In genomic region chr4:32863447-32864130, GRCm38 (mm10) we compare ENCODE assay signal across 9 mouse cellular contexts.
DNase-seq lines count a peak whose midpoint lies in the region; ATAC-seq and TF ChIP-seq lines count a peak whose summit lies in the region.
"Had no signal": no experiment of that assay in that cellular context is flagged by ENCODE, and none has a peak within 500 bp of the region (broad histone marks: within the 10 kb centered on the region; RNA-seq: fewer than 3 reads in every experiment).

No protein-coding gene starts in this region.

- no peak for TF ChIP-seq EP300 in lung, postnatal 0 days (IDR thresholded peaks at IDR 0.05)

- no peak overlapping the region for H3K27ac ChIP-seq in kidney, embryonic 14.5 days (ENCODE audit: low read depth, low read length)
- peak overlapping the region; percentile 76 for H3K27ac ChIP-seq in hindbrain, embryonic 13.5 days
- peak overlapping the region; percentile 81 for H3K27ac ChIP-seq in midbrain, embryonic 14.5 days (replicated peaks; ENCODE audit: low read depth, low read length)
- H3K27ac ChIP-seq in lung, postnatal 0 days (ENCODE audit: low read length): no peak overlapping the region
- H3K27ac ChIP-seq: macrophage had no signal

- no peaks in the 10 kb centered on the region for H3K27me3 ChIP-seq in kidney, embryonic 14.5 days (ENCODE audit: control insufficient read depth, insufficient read depth, low read length)
- H3K27me3 ChIP-seq in hindbrain, embryonic 13.5 days: peaks cover 14% of the 10 kb centered on the region
- no peaks in the 10 kb centered on the region for H3K27me3 ChIP-seq in midbrain, embryonic 14.5 days (ENCODE audit: control insufficient read depth, insufficient read depth, low read length)
- H3K27me3 ChIP-seq in lung, postnatal 0 days (replicated peaks; ENCODE audit: insufficient read depth, low read length): no peaks in the 10 kb centered on the region

- peak overlapping the region; percentile 35 for H3K4me2 ChIP-seq in kidney, embryonic 14.5 days (replicated peaks; ENCODE audit: low read depth, low read length)
- H3K4me2 ChIP-seq in hindbrain, embryonic 13.5 days: peak overlapping the region; percentile 64
- peak overlapping the region; percentile 62 for H3K4me2 ChIP-seq in midbrain, embryonic 14.5 days (ENCODE audit: low read length)
- H3K4me2 ChIP-seq in lung, postnatal 0 days (replicated peaks; ENCODE audit: low read depth, low read length): no peak overlapping the region

- H3K4me1 ChIP-seq in kidney, embryonic 14.5 days (ENCODE audit: control insufficient read depth, insufficient read depth, low read length): peaks cover 13% of the 10 kb centered on the region; the same call in 1 of the 2 replicates
- peaks cover 55% of the 10 kb centered on the region for H3K4me1 ChIP-seq in hindbrain, embryonic 13.5 days (replicated peaks)
- H3K4me1 ChIP-seq in midbrain, embryonic 14.5 days (ENCODE audit: control insufficient read depth, insufficient read depth, low read length): peaks cover 49% of the 10 kb centered on the region
- no peaks in the 10 kb centered on the region for H3K4me1 ChIP-seq in lung, postnatal 0 days (ENCODE audit: insufficient read depth, low read depth, low read length)

- WGBS in kidney, embryonic 14.5 days: 17% methylated on average over 12 of the region's 12 CpGs
- WGBS in hindbrain, embryonic 13.5 days: 4% methylated on average over 12 of the region's 12 CpGs
- 5% methylated on average over 12 of the region's 12 CpGs for WGBS in midbrain, embryonic 14.5 days
- 36% methylated on average over 12 of the region's 12 CpGs for WGBS in lung, postnatal 0 days

- ATAC-seq in kidney, embryonic 14.5 days (ENCODE audit: low FRiP score, low TSS enrichment): peak; percentile 58
- ATAC-seq in hindbrain, embryonic 13.5 days (ENCODE audit: low FRiP score): peak; percentile 26
- no peak for ATAC-seq in midbrain, embryonic 14.5 days (ENCODE audit: low FRiP score, low TSS enrichment)
- ATAC-seq in lung, postnatal 0 days: no peak

- peak overlapping the region; percentile 23 for H3K4me3 ChIP-seq in kidney, embryonic 14.5 days (ENCODE audit: low read length)
- peak overlapping the region; percentile 43 for H3K4me3 ChIP-seq in hindbrain, embryonic 13.5 days
- peak overlapping the region; percentile 37 for H3K4me3 ChIP-seq in midbrain, embryonic 14.5 days (replicated peaks; ENCODE audit: low read depth, low read length)
- no peak overlapping the region for H3K4me3 ChIP-seq in lung, postnatal 0 days (ENCODE audit: low read depth, low read length)

- TF ChIP-seq CTCF in lung, postnatal 0 days (IDR thresholded peaks at IDR 0.05): no peak

- no peaks in the 10 kb centered on the region for H3K36me3 ChIP-seq in kidney, embryonic 14.5 days (ENCODE audit: control insufficient read depth, insufficient read depth, low read length)
- no peaks in the 10 kb centered on the region for H3K36me3 ChIP-seq in hindbrain, embryonic 13.5 days
- H3K36me3 ChIP-seq in midbrain, embryonic 14.5 days (ENCODE audit: control insufficient read depth, insufficient read depth, low read length): no peaks in the 10 kb centered on the region
- H3K36me3 ChIP-seq in lung, postnatal 0 days (ENCODE audit: insufficient read depth, low read length): no peaks in the 10 kb centered on the region

- H3K9me3 ChIP-seq in kidney, embryonic 14.5 days (ENCODE audit: control insufficient read depth, low read length): no peaks in the 10 kb centered on the region
- H3K9me3 ChIP-seq in hindbrain, embryonic 13.5 days: no peaks in the 10 kb centered on the region
- no peaks in the 10 kb centered on the region for H3K9me3 ChIP-seq in midbrain, embryonic 14.5 days (ENCODE audit: control insufficient read depth, low read length)
- H3K9me3 ChIP-seq in lung, postnatal 0 days (ENCODE audit: low read length): no peaks in the 10 kb centered on the region

- H3K9ac ChIP-seq in kidney, embryonic 14.5 days (ENCODE audit: low read depth, low read length): no peak overlapping the region
- peak overlapping the region; percentile 73 for H3K9ac ChIP-seq in hindbrain, embryonic 13.5 days
- peak overlapping the region; percentile 55 for H3K9ac ChIP-seq in midbrain, embryonic 14.5 days (replicated peaks; ENCODE audit: low read length)
- H3K9ac ChIP-seq in lung, postnatal 0 days (replicated peaks; ENCODE audit: low read depth): no peak overlapping the region

- no peak for DNase-seq in kidney, postnatal 36 days
- peak; percentile 64 for DNase-seq in embryo, embryonic 10 days (ENCODE audit: low spot score)
- DNase-seq in midbrain, embryonic 14.5 days: peak; percentile 65
- no peak for DNase-seq in lung, postnatal 0 days (ENCODE audit: low spot score)
- no peak for DNase-seq in urinary bladder, adult 2 months (ENCODE audit: low spot score)
- no peak for DNase-seq in kidney, postnatal 25 days

Comparison
In these comparisons a context has a peak if more than half of its experiments do, and no peak if none do; other contexts are left out.
1. ATAC-seq: peak in kidney, embryonic 14.5 days (single experiment) and hindbrain, embryonic 13.5 days (single experiment); none in midbrain, embryonic 14.5 days (single experiment) and lung, postnatal 0 days (single experiment).
2. H3K27ac ChIP-seq: peak in hindbrain, embryonic 13.5 days (single experiment) and midbrain, embryonic 14.5 days (single experiment); none in kidney, embryonic 14.5 days (single experiment) and lung, postnatal 0 days (single experiment).
3. H3K9ac ChIP-seq: peak in hindbrain, embryonic 13.5 days (single experiment) and midbrain, embryonic 14.5 days (single experiment); none in kidney, embryonic 14.5 days (single experiment) and lung, postnatal 0 days (single experiment).
4. DNase-seq: peak in embryo, embryonic 10 days (single experiment) and midbrain, embryonic 14.5 days (single experiment); none in kidney, postnatal 36 days (0 of 2), lung, postnatal 0 days (single experiment), urinary bladder, adult 2 months (single experiment) and kidney, postnatal 25 days (0 of 2).